In genomic region chr17:91657036-91657435, GRCm38 (mm10) we compare ENCODE assay signal across 22 mouse cellular contexts.
DNase-seq lines count a peak whose midpoint lies in the region; ATAC-seq and TF ChIP-seq lines count a peak whose summit lies in the region.
"Had no signal": no experiment of that assay in that cellular context is flagged by ENCODE, and none has a peak within 500 bp of the region (broad histone marks: within the 10 kb centered on the region; RNA-seq: fewer than 3 reads in every experiment).

No protein-coding gene starts in this region.

- H3K4me1 ChIP-seq in embryonic facial prominence, embryonic 14.5 days (ENCODE audit: control insufficient read depth, insufficient read depth, low read length) = no peaks in the 10 kb centered on the region
- no peaks in the 10 kb centered on the region for H3K4me1 ChIP-seq in embryonic facial prominence, embryonic 10.5 days
- no peaks in the 10 kb centered on the region for H3K4me1 ChIP-seq in hindbrain, postnatal 0 days (ENCODE audit: insufficient read depth, low read length)
- no peaks in the 10 kb centered on the region for H3K4me1 ChIP-seq in hindbrain, embryonic 14.5 days (replicated peaks; ENCODE audit: control insufficient read depth, insufficient read depth, low read length)
- H3K4me1 ChIP-seq in midbrain, embryonic 13.5 days (replicated peaks) = 0 out of 2 replicates have a peak, but pooled peaks cover 3% of the 10 kb centered on the region
- peaks cover 4% of the 10 kb centered on the region; the same call in 1 of the 2 replicates for H3K4me1 ChIP-seq in midbrain, embryonic 10.5 days
- H3K4me1 ChIP-seq in forebrain, embryonic 15.5 days = no peaks in the 10 kb centered on the region
- H3K4me1 ChIP-seq: embryonic facial prominence, embryonic 13.5 days; heart, embryonic 12.5 days; hindbrain, embryonic 10.5 days; hindbrain, embryonic 15.5 days had no signal

- no peak overlapping the region for H3K27ac ChIP-seq in embryonic facial prominence, embryonic 14.5 days (replicated peaks; ENCODE audit: low read depth, low read length)
- no peak overlapping the region for H3K27ac ChIP-seq in embryonic facial prominence, embryonic 10.5 days (replicated peaks)
- H3K27ac ChIP-seq in hindbrain, postnatal 0 days = no peak overlapping the region
- no peak overlapping the region for H3K27ac ChIP-seq in hindbrain, embryonic 14.5 days
- H3K27ac ChIP-seq in midbrain, embryonic 13.5 days = 0 out of 2 replicates have a peak overlapping the region, but pooled peaks have one; percentile 35
- H3K27ac ChIP-seq in midbrain, embryonic 10.5 days (replicated peaks) = no peak overlapping the region
- H3K27ac ChIP-seq in forebrain, embryonic 15.5 days (replicated peaks) = no peak overlapping the region
- H3K27ac ChIP-seq: embryonic facial prominence, embryonic 13.5 days; hindbrain, embryonic 10.5 days; hindbrain, embryonic 15.5 days had no signal

- DNase-seq in embryonic facial prominence, embryonic 14.5 days (ENCODE audit: low spot score) = peak; percentile 29
- no peak for DNase-seq in embryonic facial prominence, embryonic 10.5 days (ENCODE audit: low spot score)
- DNase-seq in hindbrain, postnatal 0 days (ENCODE audit: low spot score) = peak; percentile 1
- no peak for DNase-seq in hindbrain, embryonic 14.5 days (ENCODE audit: low spot score)
- DNase-seq in midbrain, embryonic 10.5 days (ENCODE audit: low spot score) = no peak
- DNase-seq in left cerebral cortex, postnatal 14 days (ENCODE audit: low spot score in 2 of 2) = no peak
- DNase-seq: adrenal gland, adult 8-10 months; adrenal gland, postnatal 36 days; B cell, adult 2 months; cerebellum, adult 11-12 months; cerebellum, adult 9-10 months; cerebellum, postnatal 25 days; gastrocnemius, postnatal 14 days had no signal

- no peak overlapping the region for H3K4me2 ChIP-seq in embryonic facial prominence, embryonic 14.5 days (ENCODE audit: low read depth, low read length)
- no peak overlapping the region for H3K4me2 ChIP-seq in hindbrain, postnatal 0 days (ENCODE audit: low read depth, low read length)
- no peak overlapping the region for H3K4me2 ChIP-seq in hindbrain, embryonic 14.5 days (replicated peaks)
- no peak overlapping the region for H3K4me2 ChIP-seq in midbrain, embryonic 13.5 days (replicated peaks)
- no peak overlapping the region for H3K4me2 ChIP-seq in forebrain, embryonic 15.5 days (replicated peaks)
- H3K4me2 ChIP-seq: embryonic facial prominence, embryonic 13.5 days; heart, embryonic 12.5 days; hindbrain, embryonic 15.5 days had no signal

- H3K27me3 ChIP-seq in embryonic facial prominence, embryonic 14.5 days (replicated peaks; ENCODE audit: control insufficient read depth, insufficient read depth, low read length) = no peaks in the 10 kb centered on the region
- no peaks in the 10 kb centered on the region for H3K27me3 ChIP-seq in embryonic facial prominence, embryonic 10.5 days (replicated peaks; ENCODE audit: low read depth, poor library complexity, severe bottlenecking)
- H3K27me3 ChIP-seq in hindbrain, postnatal 0 days (ENCODE audit: insufficient read depth, low read length) = no peaks in the 10 kb centered on the region
- no peaks in the 10 kb centered on the region for H3K27me3 ChIP-seq in hindbrain, embryonic 14.5 days (ENCODE audit: control insufficient read depth, insufficient read depth, low read length)
- H3K27me3 ChIP-seq in midbrain, embryonic 13.5 days = no peaks in the 10 kb centered on the region
- H3K27me3 ChIP-seq in midbrain, embryonic 10.5 days (ENCODE audit: low read depth, poor library complexity, severe bottlenecking) = no peaks in the 10 kb centered on the region
- H3K27me3 ChIP-seq in forebrain, embryonic 15.5 days = no peaks in the 10 kb centered on the region
- H3K27me3 ChIP-seq: embryonic facial prominence, embryonic 13.5 days; heart, embryonic 12.5 days; hindbrain, embryonic 15.5 days had no signal

- intact Hi-C loops in left cerebral cortex, postnatal 14 days (cut with DNase I) = no loop called here

- H3K9me3 ChIP-seq in embryonic facial prominence, embryonic 14.5 days (ENCODE audit: control insufficient read depth, low read length) = no peaks in the 10 kb centered on the region
- no peaks in the 10 kb centered on the region for H3K9me3 ChIP-seq in embryonic facial prominence, embryonic 10.5 days
- H3K9me3 ChIP-seq in hindbrain, postnatal 0 days (ENCODE audit: low read length) = no peaks in the 10 kb centered on the region
- H3K9me3 ChIP-seq in hindbrain, embryonic 14.5 days (ENCODE audit: control insufficient read depth, low read length) = no peaks in the 10 kb centered on the region
- H3K9me3 ChIP-seq in midbrain, embryonic 13.5 days = no peaks in the 10 kb centered on the region
- H3K9me3 ChIP-seq in midbrain, embryonic 10.5 days (replicated peaks) = no peaks in the 10 kb centered on the region
- no peaks in the 10 kb centered on the region for H3K9me3 ChIP-seq in forebrain, embryonic 15.5 days
- H3K9me3 ChIP-seq: embryonic facial prominence, embryonic 13.5 days; G1E; heart, embryonic 12.5 days; hindbrain, embryonic 10.5 days; hindbrain, embryonic 15.5 days had no signal

- TF ChIP-seq CTCF in hindbrain, postnatal 0 days (IDR thresholded peaks at IDR 0.05; ENCODE audit: low read depth) = no peak

- H3K9ac ChIP-seq in embryonic facial prominence, embryonic 14.5 days (ENCODE audit: low read depth, low read length) = no peak overlapping the region
- H3K9ac ChIP-seq in hindbrain, postnatal 0 days (replicated peaks; ENCODE audit: low read length) = no peak overlapping the region
- H3K9ac ChIP-seq in hindbrain, embryonic 14.5 days = no peak overlapping the region
- no peak overlapping the region for H3K9ac ChIP-seq in midbrain, embryonic 13.5 days (replicated peaks)
- no peak overlapping the region for H3K9ac ChIP-seq in forebrain, embryonic 15.5 days (replicated peaks)
- H3K9ac ChIP-seq: embryonic facial prominence, embryonic 13.5 days; heart, embryonic 12.5 days; hindbrain, embryonic 15.5 days had no signal

- H3K36me3 ChIP-seq in embryonic facial prominence, embryonic 14.5 days (ENCODE audit: control insufficient read depth, insufficient read depth, low read length) = no peaks in the 10 kb centered on the region
- no peaks in the 10 kb centered on the region for H3K36me3 ChIP-seq in embryonic facial prominence, embryonic 10.5 days (replicated peaks)
- H3K36me3 ChIP-seq in hindbrain, postnatal 0 days (ENCODE audit: insufficient read depth, low read length) = no peaks in the 10 kb centered on the region
- H3K36me3 ChIP-seq in hindbrain, embryonic 14.5 days (replicated peaks; ENCODE audit: control insufficient read depth, insufficient read depth) = no peaks in the 10 kb centered on the region
- no peaks in the 10 kb centered on the region for H3K36me3 ChIP-seq in midbrain, embryonic 13.5 days
- H3K36me3 ChIP-seq in midbrain, embryonic 10.5 days = no peaks in the 10 kb centered on the region
- H3K36me3 ChIP-seq in forebrain, embryonic 15.5 days = no peaks in the 10 kb centered on the region
- H3K36me3 ChIP-seq: embryonic facial prominence, embryonic 13.5 days; G1E; heart, embryonic 12.5 days; hindbrain, embryonic 10.5 days; hindbrain, embryonic 15.5 days had no signal

- no peak for ATAC-seq in embryonic facial prominence, embryonic 14.5 days (ENCODE audit: low read depth)
- ATAC-seq in hindbrain, postnatal 0 days = no peak
- ATAC-seq in hindbrain, embryonic 14.5 days (ENCODE audit: low FRiP score) = no peak
- ATAC-seq in midbrain, embryonic 13.5 days = 0 out of 2 replicates have a peak, but pooled peaks have one; percentile 34
- 0 out of 2 replicates have a peak, but pooled peaks have one; percentile 51 for ATAC-seq in forebrain, embryonic 15.5 days (replicated peaks)
- ATAC-seq: CD4-positive, CD25-positive, alpha-beta regulatory T cell, adult 4 months; inflammation-experienced regulatory T-cells, adult 6 months had no signal

- H3K4me3 ChIP-seq in embryonic facial prominence, embryonic 14.5 days (ENCODE audit: low read depth, low read length) = no peak overlapping the region
- H3K4me3 ChIP-seq in embryonic facial prominence, embryonic 10.5 days = no peak overlapping the region
- H3K4me3 ChIP-seq in hindbrain, postnatal 0 days (ENCODE audit: low read length) = no peak overlapping the region
- no peak overlapping the region for H3K4me3 ChIP-seq in hindbrain, embryonic 14.5 days (replicated peaks; ENCODE audit: low read length)
- no peak overlapping the region for H3K4me3 ChIP-seq in midbrain, embryonic 13.5 days (replicated peaks)
- H3K4me3 ChIP-seq in midbrain, embryonic 10.5 days = no peak overlapping the region
- no peak overlapping the region for H3K4me3 ChIP-seq in forebrain, embryonic 15.5 days
- H3K4me3 ChIP-seq: embryonic facial prominence, embryonic 13.5 days; heart, embryonic 12.5 days; hindbrain, embryonic 10.5 days; hindbrain, embryonic 15.5 days had no signal

Comparison
In these comparisons a context has a peak if more than half of its experiments do, and no peak if none do; other contexts are left out.
1. DNase-seq: peak in embryonic facial prominence, embryonic 14.5 days (single experiment) and hindbrain, postnatal 0 days (single experiment); none in embryonic facial prominence, embryonic 10.5 days (single experiment), hindbrain, embryonic 14.5 days (single experiment), midbrain, embryonic 10.5 days (single experiment) and left cerebral cortex, postnatal 14 days (0 of 2).
2. ATAC-seq: peak in midbrain, embryonic 13.5 days (single experiment) and forebrain, embryonic 15.5 days (single experiment); none in embryonic facial prominence, embryonic 14.5 days (single experiment), hindbrain, postnatal 0 days (single experiment) and hindbrain, embryonic 14.5 days (single experiment).